Mouse (Mus musculus) MEL (cell line): Measurements from ENCODE around the gene Shroom2.

ENCODE experiments used
- CTCF ChIP-seq, 3 experiments: IDR thresholded peaks in 2 of 3; conservative IDR thresholded peaks in 1 of 3; 2 replicates each; pipeline ENCODE4 v1.5.1; 2011 to 2012; ENCODE audit warnings: low read length in 3 of 3, low read depth in 2 of 3, mild to moderate bottlenecking in 2 of 3, improper control_type of control experiment in 1 of 3, inconsistent platforms in 1 of 3, mixed read lengths in 1 of 3, moderate library complexity in 1 of 3; ENCODE audit not compliant: control insufficient read depth in 1 of 3, insufficient read depth in 1 of 3, poor library complexity in 1 of 3, severe bottlenecking in 1 of 3
- MYC ChIP-seq: IDR thresholded peaks from 2 replicates; pipeline ENCODE4 v1.6.1; 2011; ENCODE audit warnings: low read depth, mild to moderate bottlenecking, low read length, improper control_type of control experiment, moderate library complexity
- UBTF ChIP-seq: IDR thresholded peaks from 2 replicates; pipeline ENCODE4 v1.6.1; 2012; ENCODE audit warnings: low read depth, mild to moderate bottlenecking, inconsistent platforms, low read length, improper control_type of control experiment, moderate library complexity, borderline replicate concordance; ENCODE audit not compliant: insufficient read depth

DNA sequence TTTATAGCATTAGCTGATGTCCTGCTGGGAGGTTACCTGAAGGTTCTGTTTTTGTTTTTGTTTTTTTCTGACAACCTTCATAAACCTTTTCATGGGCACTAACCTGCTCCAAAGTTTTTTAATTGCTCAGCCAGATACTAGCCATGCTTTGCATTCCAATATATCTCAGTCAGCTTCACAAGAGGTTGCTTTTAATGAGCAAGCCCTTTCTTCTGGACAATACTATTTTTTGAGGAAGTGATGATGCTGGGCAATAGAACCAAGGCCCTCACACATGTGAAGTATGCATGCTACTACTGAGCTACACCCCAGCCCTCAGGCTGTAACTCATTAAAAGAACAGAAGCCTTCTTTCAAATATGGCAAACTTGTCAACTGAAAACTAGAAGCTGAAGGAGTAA is 52.6 kb downstream of the Shroom2 start:
- TF ChIP-seq CTCF (IDR thresholded peaks at IDR 0.05 in 2 of 3, conservative IDR thresholded peaks at IDR 0.05 in 1 of 3; ENCODE audit: control insufficient read depth in 1 of 3, insufficient read depth in 1 of 3, low read depth in 2 of 3, low read length in 3 of 3, poor library complexity in 1 of 3, severe bottlenecking in 1 of 3) (no peak), MYC (no peak), UBTF (no peak)
